Mouse (Mus musculus): ENCODE data around the gene Plch2. TPM values are rescaled to one million over a fixed set of nuclear protein-coding genes. Genes with fewer than 3 reads are reported as not detected.

Gene Plch2
- polyA plus RNA-seq, 2 experiments = 10.6 to 11.4 TPM

DNA sequence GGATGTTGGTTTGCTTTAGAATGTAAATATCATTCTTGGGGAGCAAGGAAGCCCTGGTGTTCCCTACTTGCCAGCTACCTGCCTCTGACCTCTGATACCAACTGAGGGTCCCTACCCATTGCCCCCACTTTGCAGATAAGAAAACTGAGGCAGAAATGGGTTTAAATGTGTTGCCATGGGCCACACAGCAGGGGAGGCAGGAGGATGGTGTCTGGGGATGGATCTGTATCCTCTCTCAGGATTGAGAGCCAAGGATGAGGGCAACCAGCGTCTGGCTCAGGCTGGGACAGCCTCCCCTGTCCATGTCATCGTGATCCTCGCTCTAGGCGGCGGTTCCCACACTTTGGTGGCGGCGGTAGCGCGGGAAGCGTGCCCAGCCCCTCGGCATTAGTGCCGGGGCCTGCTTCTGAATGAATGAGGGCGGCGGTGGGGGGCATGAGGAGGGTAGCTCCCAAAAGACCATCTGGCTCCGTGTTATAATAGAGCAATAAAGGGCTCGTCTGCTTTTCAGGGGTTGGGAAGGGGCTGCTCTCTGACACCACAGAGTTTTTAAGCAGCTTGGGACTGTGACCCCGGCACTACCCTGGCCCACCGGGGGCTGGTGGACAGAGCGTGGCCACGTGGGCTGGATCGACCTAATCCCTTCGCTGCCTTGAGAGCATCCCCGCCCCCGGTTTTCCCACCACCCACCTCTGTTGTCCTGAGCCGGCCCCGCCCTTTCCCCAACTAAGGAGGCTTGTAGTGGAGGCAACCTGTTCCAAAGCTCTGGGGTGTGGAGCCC lies 103.9 kb downstream of the Plch2 start:
- H3K4me1 ChIP-seq (ENCODE audit: control insufficient read depth, insufficient read depth, low read length) = 0 out of 2 replicates have a peak, but pooled peaks cover 6% of the 10 kb centered on the region
- ATAC-seq (ENCODE audit: low FRiP score, low read depth) = no peak
- H3K9me3 ChIP-seq (ENCODE audit: control insufficient read depth, low read length) = no peaks in the 10 kb centered on the region
- no peak for TF ChIP-seq POLR2A (IDR thresholded peaks at IDR 0.05; ENCODE audit: borderline replicate concordance, extremely low read depth, insufficient read depth, insufficient read length)
- no peak overlapping the region for H3K4me3 ChIP-seq (replicated peaks; ENCODE audit: low read length)
- 1% methylated on average over 20 of the region's 26 CpGs for WGBS
- no peak overlapping the region for H3K27ac ChIP-seq (replicated peaks; ENCODE audit: low read depth, low read length)
- DNase-seq (ENCODE audit: low spot score) = no peak
- no peak overlapping the region for H3K9ac ChIP-seq (ENCODE audit: low read depth, low read length, severe bottlenecking)
- H3K36me3 ChIP-seq (ENCODE audit: control insufficient read depth, insufficient read depth, low read length) = no peaks in the 10 kb centered on the region
- no peak overlapping the region for H3K4me2 ChIP-seq (replicated peaks; ENCODE audit: low read depth, low read length, severe bottlenecking)
- H3K27me3 ChIP-seq (ENCODE audit: control insufficient read depth, insufficient read depth, low read length) = peaks cover 53% of the 10 kb centered on the region

DNA sequence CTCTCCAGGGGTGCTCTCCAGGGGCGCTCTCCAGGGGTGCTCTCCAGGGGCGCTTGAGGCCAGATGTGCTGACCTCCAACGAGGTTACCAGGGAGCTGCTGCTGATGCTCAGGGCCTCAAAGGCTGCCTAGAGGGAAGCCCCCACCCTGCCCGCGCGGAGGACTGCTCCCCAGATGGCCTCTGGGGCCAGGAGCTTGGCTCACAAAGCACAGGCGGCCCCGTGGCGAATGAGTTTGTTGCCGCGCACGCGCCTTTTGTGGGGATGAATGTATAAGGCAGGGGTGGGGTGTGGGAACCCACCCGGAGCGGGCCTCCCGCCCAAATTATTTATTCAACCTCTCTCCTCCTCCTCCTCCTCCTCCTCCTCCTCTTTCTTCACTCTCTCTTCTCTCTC lies 107.0 kb downstream of the Plch2 start:
- Histone ChIP-seq H3K4me3 (replicated peaks; ENCODE audit: low read length) (no peak overlapping the region), H3K27ac (replicated peaks; ENCODE audit: low read depth, low read length) (no peak overlapping the region), H3K9ac (ENCODE audit: low read depth, low read length, severe bottlenecking) (no peak overlapping the region), H3K4me1 (ENCODE audit: control insufficient read depth, insufficient read depth, low read length) (peaks cover 11% of the 10 kb centered on the region), H3K27me3 (ENCODE audit: control insufficient read depth, insufficient read depth, low read length) (peaks cover 49% of the 10 kb centered on the region), H3K4me2 (replicated peaks; ENCODE audit: low read depth, low read length, severe bottlenecking) (no peak overlapping the region), H3K36me3 (ENCODE audit: control insufficient read depth, insufficient read depth, low read length) (no peaks in the 10 kb centered on the region), H3K9me3 (ENCODE audit: control insufficient read depth, low read length) (no peaks in the 10 kb centered on the region)
- ATAC-seq (ENCODE audit: low FRiP score, low read depth) (no peak), DNase-seq (ENCODE audit: low spot score) (no peak)
- no peak for TF ChIP-seq POLR2A (IDR thresholded peaks at IDR 0.05; ENCODE audit: borderline replicate concordance, extremely low read depth, insufficient read depth, insufficient read length)
- 13% methylated on average over 15 of the region's 16 CpGs for WGBS

DNA sequence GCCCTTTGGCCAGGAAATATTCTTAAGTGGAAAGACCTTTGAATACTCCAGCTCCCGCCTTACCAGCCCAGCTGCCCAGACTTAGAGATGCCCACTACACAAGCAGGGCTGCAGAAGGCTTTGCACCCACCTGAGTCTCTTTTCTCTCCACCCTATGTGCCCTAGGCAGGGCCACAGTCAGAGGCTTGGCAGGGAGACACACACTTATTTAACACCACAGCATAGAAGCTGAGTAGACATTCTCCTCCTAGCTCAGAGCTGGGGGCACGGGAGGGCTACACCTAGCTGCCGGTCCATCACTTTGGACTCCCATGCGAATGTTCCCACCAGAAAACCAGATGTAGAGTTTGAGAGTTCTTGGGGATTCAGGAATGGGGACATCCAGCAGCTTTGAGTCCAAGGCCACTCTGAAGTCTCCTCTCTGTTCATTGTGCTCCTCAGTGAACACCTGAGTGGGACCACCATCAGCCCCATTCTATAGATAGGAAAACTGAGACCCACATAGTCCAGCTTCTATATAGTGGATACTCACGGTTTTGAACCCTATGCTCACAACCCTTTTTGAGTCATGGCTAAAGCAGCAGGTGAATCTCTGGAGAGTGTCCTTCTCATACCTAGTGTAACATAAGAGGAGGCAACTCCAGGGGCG lies 107.5 kb downstream of the Plch2 start:
- Histone ChIP-seq H3K36me3 (ENCODE audit: control insufficient read depth, insufficient read depth, low read length) (no peaks in the 10 kb centered on the region), H3K9ac (ENCODE audit: low read depth, low read length, severe bottlenecking) (no peak overlapping the region), H3K4me3 (replicated peaks; ENCODE audit: low read length) (no peak overlapping the region), H3K27ac (replicated peaks; ENCODE audit: low read depth, low read length) (no peak overlapping the region), H3K27me3 (ENCODE audit: control insufficient read depth, insufficient read depth, low read length) (peaks cover 49% of the 10 kb centered on the region), H3K4me1 (ENCODE audit: control insufficient read depth, insufficient read depth, low read length) (peaks cover 11% of the 10 kb centered on the region), H3K9me3 (ENCODE audit: control insufficient read depth, low read length) (no peaks in the 10 kb centered on the region), H3K4me2 (replicated peaks; ENCODE audit: low read depth, low read length, severe bottlenecking) (no peak overlapping the region)
- TF ChIP-seq POLR2A (IDR thresholded peaks at IDR 0.05; ENCODE audit: borderline replicate concordance, extremely low read depth, insufficient read depth, insufficient read length) = no peak
- DNase-seq (ENCODE audit: low spot score) (no peak), ATAC-seq (ENCODE audit: low FRiP score, low read depth) (no peak)
- WGBS = 68% methylated on average over 6 of the region's 6 CpGs

DNA sequence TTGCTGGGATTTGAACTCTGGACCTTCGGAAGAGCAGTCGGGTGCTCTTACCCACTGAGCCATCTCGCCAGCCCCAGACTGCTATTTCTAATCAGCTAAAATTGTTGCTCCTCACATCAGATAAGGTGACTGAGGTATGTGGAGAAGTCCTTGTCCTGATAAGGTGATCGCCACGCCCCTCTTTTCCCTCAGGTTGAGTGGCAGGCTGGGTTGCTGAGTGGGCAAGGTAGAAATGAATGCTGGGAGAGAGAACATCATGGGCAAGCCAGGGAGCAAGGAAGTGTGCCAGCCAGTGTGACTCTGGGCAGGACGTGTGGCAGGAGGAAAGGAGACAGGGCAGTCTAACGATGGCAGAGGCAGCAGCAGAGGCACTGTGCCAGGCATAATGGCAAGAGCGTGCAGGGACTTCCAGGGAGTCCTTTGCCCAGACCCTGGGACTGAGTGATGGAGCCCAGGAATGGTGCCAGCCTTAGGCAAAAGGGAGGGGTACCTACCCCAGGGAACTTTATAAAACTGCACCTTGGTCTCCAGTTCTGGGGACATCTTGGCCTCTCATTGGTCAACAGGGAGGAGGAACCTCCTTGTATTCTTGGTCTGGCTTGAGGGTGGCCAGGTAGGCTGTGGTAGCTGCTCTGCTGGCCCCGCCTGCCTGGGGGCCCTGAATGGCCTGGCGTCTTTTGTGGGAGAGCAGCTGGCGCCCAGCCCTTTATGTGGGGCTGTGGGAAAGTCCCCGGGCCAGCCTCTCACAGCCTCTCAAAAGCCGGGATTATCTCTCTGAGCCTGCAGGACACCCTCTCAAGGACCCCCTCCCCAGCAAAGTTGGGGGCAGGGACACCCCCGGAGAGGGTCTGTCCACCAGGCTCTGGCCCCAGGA lies 108.3 kb downstream of the Plch2 start:
- Histone ChIP-seq H3K9me3 (ENCODE audit: control insufficient read depth, low read length) (no peaks in the 10 kb centered on the region), H3K4me1 (ENCODE audit: control insufficient read depth, insufficient read depth, low read length) (peaks cover 11% of the 10 kb centered on the region), H3K4me2 (replicated peaks; ENCODE audit: low read depth, low read length, severe bottlenecking) (no peak overlapping the region), H3K9ac (ENCODE audit: low read depth, low read length, severe bottlenecking) (no peak overlapping the region), H3K4me3 (replicated peaks; ENCODE audit: low read length) (no peak overlapping the region), H3K27me3 (ENCODE audit: control insufficient read depth, insufficient read depth, low read length) (peaks cover 44% of the 10 kb centered on the region), H3K36me3 (ENCODE audit: control insufficient read depth, insufficient read depth, low read length) (no peaks in the 10 kb centered on the region), H3K27ac (replicated peaks; ENCODE audit: low read depth, low read length) (no peak overlapping the region)
- ATAC-seq (ENCODE audit: low FRiP score, low read depth) (no peak), DNase-seq (ENCODE audit: low spot score) (no peak)
- TF ChIP-seq POLR2A (IDR thresholded peaks at IDR 0.05; ENCODE audit: borderline replicate concordance, extremely low read depth, insufficient read depth, insufficient read length) = no peak
- whole genome bisulfite sequencing = 59% methylated on average over 13 of the region's 14 CpGs

DNA sequence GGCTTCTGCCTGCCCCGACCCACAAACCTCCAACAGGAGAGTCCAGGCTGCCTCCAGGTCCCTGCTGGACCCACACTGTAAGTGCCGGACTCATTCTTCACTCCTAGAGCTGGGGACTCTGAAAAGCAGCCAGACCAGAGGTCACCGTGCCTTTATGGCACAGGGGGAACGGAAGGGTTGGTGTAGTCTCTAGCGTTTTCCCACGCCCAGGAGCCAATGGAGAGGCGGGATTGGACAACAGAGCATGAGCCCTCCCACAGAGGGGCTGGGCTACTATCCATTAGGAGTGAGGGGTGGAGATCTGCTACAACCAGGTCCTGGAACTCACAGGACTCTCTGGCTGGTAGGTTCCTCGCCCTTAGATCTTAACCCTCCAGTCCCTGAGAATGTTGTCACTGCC lies 110.3 kb downstream of the Plch2 start:
- 0 out of 2 replicates have a peak overlapping the region, but pooled peaks have one; percentile 41 for H3K9ac ChIP-seq (ENCODE audit: low read depth, low read length, severe bottlenecking)

More for the DNA sequence above, 110.3 kb downstream of the Plch2 start:
- Histone ChIP-seq H3K27ac (replicated peaks; ENCODE audit: low read depth, low read length) (no peak overlapping the region), H3K36me3 (ENCODE audit: control insufficient read depth, insufficient read depth, low read length) (no peaks in the 10 kb centered on the region), H3K4me3 (replicated peaks; ENCODE audit: low read length) (peak overlapping the region; percentile 28), H3K4me1 (ENCODE audit: control insufficient read depth, insufficient read depth, low read length) (peaks cover 8% of the 10 kb centered on the region), H3K27me3 (ENCODE audit: control insufficient read depth, insufficient read depth, low read length) (peaks cover 31% of the 10 kb centered on the region), H3K9me3 (ENCODE audit: control insufficient read depth, low read length) (no peaks in the 10 kb centered on the region), H3K4me2 (replicated peaks; ENCODE audit: low read depth, low read length, severe bottlenecking) (peak overlapping the region; percentile 54)
- no peak for TF ChIP-seq POLR2A (IDR thresholded peaks at IDR 0.05; ENCODE audit: borderline replicate concordance, extremely low read depth, insufficient read depth, insufficient read length)
- WGBS = 2% methylated on average over 8 of the region's 8 CpGs
- ATAC-seq (ENCODE audit: low FRiP score, low read depth) = peak; percentile 89
- peak; percentile 79 for DNase-seq (ENCODE audit: low spot score)

Measured in limb, embryonic 14.5 days (tissue).